Mouse (Mus musculus): ENCODE measurements around the gene Rab15.

- TF ChIP-seq CTCF (IDR thresholded peaks at IDR 0.05; ENCODE audit: low read depth) (peak; percentile 43), EP300 (IDR thresholded peaks at IDR 0.05; ENCODE audit: low read depth) (peak; percentile 63; the same call in 1 of the 2 replicates)
Observed at GRCm38 (mm10) chr12:76765354-76765851, 57.3 kb downstream of the Rab15 start, which contains the start of the genes Churc1 and Fntb.

Measured in liver, postnatal 0 days (tissue).